Mouse (Mus musculus): ENCODE results near the gene Zfp541.
A peak's percentile ranks its signal among the peaks of the same experiment; 100 is the strongest.

Gene Zfp541

DNA sequence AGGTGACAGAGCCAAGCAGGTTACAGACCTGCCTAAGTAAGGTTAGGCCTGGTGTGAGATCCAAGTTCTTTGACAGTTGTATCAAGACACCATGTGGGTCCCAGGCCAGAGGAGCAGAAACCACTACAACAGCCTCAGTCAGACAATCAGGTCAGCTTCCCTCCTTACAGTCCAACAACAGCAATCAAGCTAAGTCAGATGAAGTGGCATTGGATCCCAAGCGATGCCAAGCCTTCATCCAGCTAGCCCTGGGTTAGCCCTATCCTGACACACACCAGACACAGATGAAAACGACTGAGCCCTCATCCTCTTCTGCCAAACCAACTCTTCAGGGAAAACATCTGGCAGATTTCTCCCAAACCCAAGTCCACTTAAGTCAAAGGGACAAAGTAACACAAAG lies 16.1 kb upstream of the Zfp541 start:
- peak; percentile 44 for DNase-seq

DNA sequence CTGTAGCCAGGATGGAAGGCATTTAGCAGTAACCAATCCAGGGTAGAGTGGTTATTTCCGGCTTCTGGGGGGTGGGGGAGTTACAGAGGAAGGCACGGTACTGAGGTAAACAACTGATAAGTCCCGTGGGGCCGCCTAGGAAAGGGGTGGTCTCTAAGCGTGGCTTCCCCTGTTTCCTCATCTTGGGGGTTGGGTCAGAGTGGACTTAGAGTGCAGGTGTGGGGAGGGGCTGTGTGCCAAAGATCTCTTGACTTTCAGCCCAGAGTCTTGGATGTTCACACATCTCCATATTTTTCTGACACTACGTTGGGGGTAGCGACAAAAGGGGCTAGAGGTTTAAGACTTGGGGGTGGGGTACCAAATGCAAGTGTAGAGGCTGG lies 15.5 kb upstream of the Zfp541 start:
- no peak for DNase-seq

DNA sequence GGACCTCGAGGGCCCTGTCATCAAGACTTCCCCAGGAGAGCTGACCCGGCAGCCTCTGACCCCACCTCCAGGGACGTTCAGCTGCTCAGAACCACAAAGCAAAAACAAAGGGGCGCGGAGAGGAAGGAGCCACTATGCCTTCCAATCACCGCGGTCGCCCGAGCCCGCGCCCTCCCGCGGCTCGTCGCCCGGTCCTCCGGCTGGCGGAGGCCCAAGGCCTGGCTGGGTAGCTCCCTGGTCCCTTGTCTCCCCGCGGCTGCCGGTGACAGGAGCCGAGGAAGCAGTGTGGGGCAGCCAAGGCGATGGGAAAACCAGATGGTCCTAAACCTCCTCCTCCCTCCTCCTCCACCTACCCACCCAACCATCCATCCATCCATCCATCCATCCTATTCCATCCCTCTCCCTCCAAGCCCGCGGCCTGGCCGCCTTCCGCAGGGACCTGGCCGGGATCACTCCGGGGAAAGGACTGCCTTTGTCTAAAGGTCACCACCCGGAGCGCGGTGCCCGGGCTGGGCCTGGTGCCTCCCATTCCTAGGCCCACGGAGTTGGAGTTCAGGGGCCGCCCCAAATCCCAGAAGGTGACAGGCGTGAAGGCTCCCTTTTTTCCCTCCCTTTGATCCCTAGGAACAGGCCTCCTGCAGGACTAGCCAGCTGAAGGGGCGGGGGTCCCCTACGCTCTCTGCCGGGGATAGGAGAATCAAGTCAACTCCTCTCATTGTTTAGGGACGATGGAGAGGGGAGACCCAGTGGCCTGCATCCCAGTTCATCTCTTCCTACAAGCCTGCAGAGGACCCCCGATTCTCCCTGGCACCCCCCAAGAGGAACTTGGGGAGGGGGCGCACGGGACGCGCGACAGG lies 14.9 kb upstream of the Zfp541 start:
- peak; percentile 88 for DNase-seq

DNA sequence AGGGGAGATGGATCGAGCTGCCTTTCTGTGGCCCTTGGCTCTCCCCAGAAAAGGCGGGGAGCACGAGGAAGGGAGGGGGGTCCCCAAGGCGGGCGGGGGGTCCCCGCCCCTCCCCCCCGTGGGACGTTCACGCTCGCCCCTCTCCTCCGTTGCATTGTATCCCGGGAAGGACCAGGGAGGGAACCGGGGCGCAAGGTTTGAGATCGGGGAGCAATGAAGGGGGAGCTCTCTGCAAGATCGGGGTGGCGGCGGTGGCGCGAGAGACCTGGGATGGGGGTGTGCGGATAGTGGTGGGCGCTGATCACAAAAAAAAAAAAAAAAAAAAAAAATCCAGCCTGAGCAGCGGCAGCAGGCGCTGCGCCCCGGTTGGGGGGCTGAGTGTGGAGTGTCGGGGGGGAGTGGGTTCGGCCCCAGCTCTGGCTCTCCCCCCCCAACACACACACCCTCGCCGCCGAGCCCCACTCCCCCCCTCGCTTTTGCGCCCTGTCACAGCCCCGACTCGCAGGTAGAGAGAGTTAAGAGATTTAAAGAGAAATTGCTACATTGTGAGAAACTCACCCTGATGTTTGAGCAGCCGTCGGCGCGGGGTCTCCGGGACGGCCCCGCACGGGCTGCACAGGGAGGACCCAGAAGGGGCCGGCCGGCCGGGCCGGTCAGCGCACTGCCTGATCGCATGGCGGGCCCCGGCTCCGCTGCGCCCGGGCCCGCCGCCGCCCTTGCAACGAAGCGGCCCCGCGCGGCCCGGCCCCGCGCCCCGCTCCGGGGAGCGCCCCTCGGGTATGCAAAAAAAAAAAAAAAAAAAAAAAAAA lies 14.1 kb upstream of the Zfp541 start, which contains the start of gene Bicra:
Gene Bicra (minus strand): TSS at position 584 of the 809 bp plus-strand sequence.
- DNase-seq, result peak; percentile 87

- peak; percentile 97 for DNase-seq
Observed at GRCm38 (mm10) chr7:16048164-16048564, 13.4 kb upstream of the Zfp541 start.

- no peak for DNase-seq
Observed at GRCm38 (mm10) chr7:16048675-16049575, 12.7 kb upstream of the Zfp541 start.

DNA sequence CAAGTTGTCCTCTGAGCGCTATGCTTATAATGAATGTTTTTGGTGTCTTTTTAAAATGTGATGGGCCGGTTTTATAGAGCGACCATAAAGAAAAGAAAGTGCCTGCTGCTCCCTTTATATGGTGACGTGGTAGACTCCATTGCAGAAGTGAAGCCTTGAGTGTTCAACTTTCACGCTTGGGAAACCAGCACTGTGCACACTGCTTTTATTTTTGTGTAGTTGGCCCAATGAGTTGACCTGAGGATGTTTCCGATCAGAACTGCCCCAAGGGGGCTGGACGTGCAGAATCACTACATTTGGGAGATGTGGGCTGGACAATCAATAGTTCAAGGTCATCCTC lies 12.1 kb upstream of the Zfp541 start:
- no peak for DNase-seq

GRCm38 (mm10) chr7:16050600-16050999 lies 11.0 kb upstream of the Zfp541 start:
- no peak for DNase-seq

GRCm38 (mm10) chr7:16051883-16052595 lies 9.6 kb upstream of the Zfp541 start:
- peak; percentile 77 for DNase-seq

GRCm38 (mm10) chr7:16052684-16053083 lies 8.9 kb upstream of the Zfp541 start:
- DNase-seq, result peak; percentile 95

DNA sequence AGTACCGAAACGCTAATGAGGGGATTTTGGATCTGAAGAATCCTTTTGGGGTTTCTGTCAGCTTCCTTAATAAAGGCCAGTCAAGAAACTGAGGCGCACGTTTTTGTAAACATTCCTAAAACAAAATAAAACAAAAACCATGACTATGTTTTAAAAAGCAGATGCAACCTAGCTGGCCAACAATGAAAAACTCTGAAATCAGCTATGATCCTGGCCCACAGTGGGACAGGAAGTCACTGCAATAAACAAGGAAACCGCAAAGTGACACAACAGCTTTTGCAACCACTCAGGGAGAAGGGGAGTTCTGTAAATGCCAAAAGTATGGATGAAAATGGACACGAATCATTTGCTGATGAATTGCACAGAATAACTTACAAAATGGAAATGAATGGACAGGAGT lies 8.5 kb upstream of the Zfp541 start:
- DNase-seq, result no peak

DNA sequence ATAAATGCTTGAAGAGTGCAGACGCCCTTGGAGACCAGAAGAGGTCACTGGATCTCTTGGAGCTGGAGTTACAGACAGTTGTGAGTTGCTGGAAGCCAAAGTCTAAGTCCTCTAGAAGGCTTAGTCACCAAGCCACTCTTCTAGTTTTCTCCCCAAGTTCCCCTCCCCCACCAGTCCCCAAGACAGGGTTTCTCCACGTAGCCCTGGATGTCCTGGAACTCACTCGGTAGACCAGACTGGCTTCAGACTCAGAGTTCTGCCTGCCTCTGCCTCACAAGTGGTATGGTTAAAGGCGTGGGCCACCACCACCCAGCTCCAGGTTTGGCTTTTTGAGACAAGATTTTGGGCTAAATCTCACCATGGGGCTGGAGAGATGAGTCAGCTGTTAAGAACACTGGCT lies 6.6 kb upstream of the Zfp541 start:
- DNase-seq, result no peak

DNA sequence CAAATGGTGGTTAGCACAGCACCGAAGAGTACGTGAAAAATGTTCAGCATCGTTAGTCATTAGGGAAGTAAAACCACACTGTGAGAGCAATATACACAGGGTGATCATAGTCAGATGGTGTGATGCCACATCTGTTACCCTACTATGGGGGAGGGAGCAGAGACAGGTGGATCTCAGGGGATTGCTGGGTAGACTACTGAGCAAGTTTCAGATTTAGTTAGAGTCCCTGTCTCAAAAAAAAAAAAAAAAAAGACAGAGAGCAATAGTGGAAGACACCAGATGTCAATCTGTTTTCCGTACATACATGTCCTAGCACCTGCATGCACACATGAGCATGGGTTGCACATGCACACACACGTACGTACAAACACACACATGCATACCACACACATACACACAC lies 5.9 kb upstream of the Zfp541 start:
- DNase-seq, result no peak

- DNase-seq, result peak; percentile 72
Observed at GRCm38 (mm10) chr7:16056459-16057135, 5.0 kb upstream of the Zfp541 start.

- no peak for DNase-seq
Observed at GRCm38 (mm10) chr7:16057136-16057534, 4.5 kb upstream of the Zfp541 start.

DNA sequence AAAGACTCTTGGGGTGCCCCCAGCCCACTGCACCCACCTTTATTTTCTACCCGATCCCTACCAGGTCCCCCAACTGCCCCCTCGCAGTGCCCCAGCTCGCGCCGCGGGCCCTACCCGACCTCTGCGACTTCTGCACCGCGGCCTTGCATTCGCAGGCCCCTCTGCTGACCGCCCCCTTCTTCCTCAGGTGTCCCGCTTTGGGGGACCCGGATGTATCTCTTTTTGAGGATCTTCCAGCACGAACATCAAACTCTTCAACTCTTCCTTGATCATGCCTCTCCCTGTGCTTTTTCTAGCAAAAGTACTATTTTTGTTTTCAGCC lies 446 bp downstream of the Zfp541 start:
- no peak for DNase-seq

GRCm38 (mm10) chr7:16063490-16063889 lies 1.9 kb downstream of the Zfp541 start:
- DNase-seq, result no peak

DNA sequence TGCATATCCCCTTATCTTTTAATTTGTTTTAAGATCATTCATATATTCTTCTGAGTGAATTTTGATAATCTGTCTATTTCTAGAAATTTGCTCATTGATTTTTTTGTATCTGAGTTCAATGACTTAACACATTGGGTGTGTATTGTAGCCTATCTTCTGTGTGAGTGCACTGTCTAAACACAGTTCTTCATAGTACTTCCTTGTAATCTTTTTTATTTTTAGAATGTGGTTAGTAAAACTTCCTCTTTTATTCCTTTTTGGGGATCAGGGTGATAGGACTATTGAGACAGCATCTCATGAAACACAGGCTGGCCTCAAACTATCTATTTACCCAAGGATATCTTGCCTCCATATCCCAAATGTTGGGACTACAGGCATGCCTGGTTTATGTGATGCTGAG lies 9.2 kb downstream of the Zfp541 start:
- no peak for DNase-seq

GRCm38 (mm10) chr7:16071906-16072305 lies 10.3 kb downstream of the Zfp541 start:
- no peak for DNase-seq

DNA sequence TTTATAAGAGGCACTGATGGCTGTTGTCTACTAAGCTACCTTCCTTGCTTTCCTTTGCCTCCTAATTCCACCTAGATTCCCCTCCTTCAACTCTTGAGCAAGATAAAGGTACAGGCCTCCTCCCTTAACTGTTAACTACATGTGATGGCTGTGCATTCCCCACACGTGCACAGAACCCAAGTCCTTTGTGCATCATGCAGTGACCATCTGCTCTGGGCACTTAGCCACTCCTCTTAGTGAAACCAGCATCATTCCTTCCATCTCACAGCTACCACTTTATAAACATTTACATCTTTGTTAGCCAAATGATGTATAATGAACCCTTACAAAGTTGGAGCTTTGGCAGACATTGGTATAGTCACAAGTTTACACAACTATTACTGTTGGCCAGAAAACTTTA lies 18.3 kb downstream of the Zfp541 start:
- no peak for DNase-seq

DNA sequence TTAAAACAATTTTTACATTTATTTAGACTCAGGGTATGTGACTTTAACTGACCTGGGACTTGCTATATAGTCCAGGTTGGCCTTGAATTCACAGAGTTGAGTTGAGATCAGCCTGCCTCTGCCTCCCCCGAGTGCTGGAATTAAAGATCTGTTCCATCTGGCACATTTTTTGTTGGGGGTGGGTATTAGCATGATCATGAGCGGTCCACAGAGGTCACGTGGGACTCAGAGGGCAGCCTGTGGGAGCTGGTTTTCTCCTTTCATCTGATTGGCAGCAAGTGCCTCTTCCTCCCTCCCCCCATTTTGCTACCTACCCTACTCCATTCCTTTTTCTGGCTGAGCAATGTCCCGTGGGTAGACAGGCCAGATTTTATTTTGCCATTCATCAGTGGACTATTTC lies 19.0 kb downstream of the Zfp541 start:
- no peak for DNase-seq

GRCm38 (mm10) chr7:16083361-16083760 lies 21.7 kb downstream of the Zfp541 start:
- DNase-seq, result no peak
